Mouse (Mus musculus): ENCODE data around the gene Tmem178. TPM values are rescaled to one million over a fixed set of nuclear protein-coding genes. Genes with fewer than 3 reads are reported as not detected.
"Not testable (repeated sequence)": the region's sequence is repeated elsewhere in the genome, so short reads cannot be mapped to it uniquely, and the experiment has no call there.

Tmem178 gene
- polyA plus RNA-seq, 1 experiment = 100 TPM

- H3K4me3 ChIP-seq (ENCODE audit: insufficient read depth, low read length) = no peak overlapping the region
- TF ChIP-seq POLR2A (IDR thresholded peaks at IDR 0.05; ENCODE audit: extremely low read depth, insufficient read depth, low read length) (no peak), CTCF (IDR thresholded peaks at IDR 0.05; ENCODE audit: extremely low read depth, insufficient read depth, low read length) (no peak)
- H3K4me1 ChIP-seq (ENCODE audit: control insufficient read depth, insufficient read depth, low read length) = peaks cover 2% of the 10 kb centered on the region
- H3K27ac ChIP-seq (ENCODE audit: insufficient read depth, low read length) = peak overlapping the region; percentile 8; the same call in 1 of the 2 replicates
Measured at GRCm38 (mm10) chr17:80941857-80942256, 2.6 kb upstream of the Tmem178 start.

GRCm38 (mm10) chr17:80943835-80944529 lies 450 bp upstream of the Tmem178 start:
- H3K27ac ChIP-seq (ENCODE audit: insufficient read depth, low read length) = peak overlapping the region; percentile 66
- TF ChIP-seq POLR2A (IDR thresholded peaks at IDR 0.05; ENCODE audit: extremely low read depth, insufficient read depth, low read length) (0 out of 2 replicates have a peak, but pooled peaks have one; percentile 8), CTCF (IDR thresholded peaks at IDR 0.05; ENCODE audit: extremely low read depth, insufficient read depth, low read length) (no peak)
- peaks cover 4% of the 10 kb centered on the region for H3K4me1 ChIP-seq (ENCODE audit: control insufficient read depth, insufficient read depth, low read length)
- H3K4me3 ChIP-seq (ENCODE audit: insufficient read depth, low read length) = peak overlapping the region; percentile 95

GRCm38 (mm10) chr17:80945510-80945909 lies 1.1 kb downstream of the Tmem178 start:
- Histone ChIP-seq H3K27ac (ENCODE audit: insufficient read depth, low read length) (peak overlapping the region; percentile 63; the same call in 1 of the 2 replicates), H3K4me3 (ENCODE audit: insufficient read depth, low read length) (peak overlapping the region; percentile 95)
- not testable (repeated sequence) for H3K4me1 ChIP-seq (ENCODE audit: control insufficient read depth, insufficient read depth, low read length)

GRCm38 (mm10) chr17:80946091-80946885 lies 1.9 kb downstream of the Tmem178 start:
- H3K4me1 ChIP-seq (ENCODE audit: control insufficient read depth, insufficient read depth, low read length) = peaks cover 7% of the 10 kb centered on the region
- H3K4me3 ChIP-seq (ENCODE audit: insufficient read depth, low read length) = peak overlapping the region; percentile 95
- H3K27ac ChIP-seq (ENCODE audit: insufficient read depth, low read length) = 0 out of 2 replicates have a peak overlapping the region, but pooled peaks have one; percentile 45
- no peak for TF ChIP-seq POLR2A (IDR thresholded peaks at IDR 0.05; ENCODE audit: extremely low read depth, insufficient read depth, low read length)
- TF ChIP-seq CTCF (IDR thresholded peaks at IDR 0.05; ENCODE audit: extremely low read depth, insufficient read depth, low read length) = no peak

GRCm38 (mm10) chr17:80947075-80947960 lies 2.9 kb downstream of the Tmem178 start:
- Histone ChIP-seq H3K4me3 (ENCODE audit: insufficient read depth, low read length) (peak overlapping the region; percentile 95), H3K27ac (ENCODE audit: insufficient read depth, low read length) (no peak overlapping the region), H3K4me1 (ENCODE audit: control insufficient read depth, insufficient read depth, low read length) (peaks cover 6% of the 10 kb centered on the region; the same call in 1 of the 2 replicates)
- no peak for TF ChIP-seq CTCF (IDR thresholded peaks at IDR 0.05; ENCODE audit: extremely low read depth, insufficient read depth, low read length)
- TF ChIP-seq POLR2A (IDR thresholded peaks at IDR 0.05; ENCODE audit: extremely low read depth, insufficient read depth, low read length) = no peak

- Histone ChIP-seq H3K27ac (ENCODE audit: insufficient read depth, low read length) (no peak overlapping the region), H3K4me1 (ENCODE audit: control insufficient read depth, insufficient read depth, low read length) (peaks cover 9% of the 10 kb centered on the region; the same call in 1 of the 2 replicates), H3K4me3 (ENCODE audit: insufficient read depth, low read length) (no peak overlapping the region)
- TF ChIP-seq POLR2A (IDR thresholded peaks at IDR 0.05; ENCODE audit: extremely low read depth, insufficient read depth, low read length) (no peak), CTCF (IDR thresholded peaks at IDR 0.05; ENCODE audit: extremely low read depth, insufficient read depth, low read length) (no peak)
Measured at GRCm38 (mm10) chr17:80949382-80949781, 5.0 kb downstream of the Tmem178 start.

- peaks cover 9% of the 10 kb centered on the region; the same call in 1 of the 2 replicates for H3K4me1 ChIP-seq (ENCODE audit: control insufficient read depth, insufficient read depth, low read length)
- TF ChIP-seq CTCF (IDR thresholded peaks at IDR 0.05; ENCODE audit: extremely low read depth, insufficient read depth, low read length) (no peak), POLR2A (IDR thresholded peaks at IDR 0.05; ENCODE audit: extremely low read depth, insufficient read depth, low read length) (no peak)
- H3K27ac ChIP-seq (ENCODE audit: insufficient read depth, low read length) = no peak overlapping the region
- no peak overlapping the region for H3K4me3 ChIP-seq (ENCODE audit: insufficient read depth, low read length)
Measured at GRCm38 (mm10) chr17:80949895-80950294, 5.5 kb downstream of the Tmem178 start.

GRCm38 (mm10) chr17:80952305-80952704 lies 7.9 kb downstream of the Tmem178 start:
- TF ChIP-seq POLR2A (IDR thresholded peaks at IDR 0.05; ENCODE audit: extremely low read depth, insufficient read depth, low read length) = no peak
- TF ChIP-seq CTCF (IDR thresholded peaks at IDR 0.05; ENCODE audit: extremely low read depth, insufficient read depth, low read length) = no peak
- Histone ChIP-seq H3K27ac (ENCODE audit: insufficient read depth, low read length) (no peak overlapping the region), H3K4me1 (ENCODE audit: control insufficient read depth, insufficient read depth, low read length) (peaks cover 14% of the 10 kb centered on the region), H3K4me3 (ENCODE audit: insufficient read depth, low read length) (no peak overlapping the region)

GRCm38 (mm10) chr17:80955415-80955814 lies 11.0 kb downstream of the Tmem178 start:
- Histone ChIP-seq H3K4me1 (ENCODE audit: control insufficient read depth, insufficient read depth, low read length) (peaks cover 20% of the 10 kb centered on the region), H3K4me3 (ENCODE audit: insufficient read depth, low read length) (no peak overlapping the region), H3K27ac (ENCODE audit: insufficient read depth, low read length) (peak overlapping the region; percentile 77)
- TF ChIP-seq CTCF (IDR thresholded peaks at IDR 0.05; ENCODE audit: extremely low read depth, insufficient read depth, low read length) = no peak
- no peak for TF ChIP-seq POLR2A (IDR thresholded peaks at IDR 0.05; ENCODE audit: extremely low read depth, insufficient read depth, low read length)
